Mouse (Mus musculus) hindbrain, embryonic 12.5 days (tissue): Measurements from ENCODE around the gene Ltbp1. TPM values are rescaled to one million over a fixed set of nuclear protein-coding genes. Genes with fewer than 3 reads are reported as not detected.

Experiments used
- ATAC-seq: fragments of 200-750 bp; cut with Nextera tagmentation; 2 replicates; pipeline ENCODE4 v1.8.0; 2017; ENCODE audit warnings: moderate TSS enrichment; ENCODE audit not compliant: low FRiP score
- H3K27ac ChIP-seq: fragments of 300-500 bp; sonication (generic); 2 replicates; pipeline ENCODE4 v1.5.1; 2016; ENCODE audit warnings: mild to moderate bottlenecking
- H3K27me3 ChIP-seq: fragments of 300-500 bp; sonication (generic); 2 replicates; pipeline ENCODE4 v1.6.1; 2016; ENCODE audit warnings: mild to moderate bottlenecking
- H3K36me3 ChIP-seq: fragments of 300-500 bp; sonication (generic); 2 replicates; pipeline ENCODE4 v1.6.1; 2016; ENCODE audit warnings: mild to moderate bottlenecking
- H3K4me1 ChIP-seq: fragments of 300-500 bp; sonication (generic); 2 replicates; pipeline ENCODE4 v1.6.1; 2016
- H3K4me2 ChIP-seq: fragments of 300-500 bp; sonication (generic); replicated peaks from 2 replicates; pipeline ENCODE4 v1.6.1; 2016; ENCODE audit warnings: mild to moderate bottlenecking
- H3K4me3 ChIP-seq: fragments of 300-500 bp; sonication (generic); 2 replicates; pipeline ENCODE4 v1.5.1; 2016; ENCODE audit warnings: mild to moderate bottlenecking
- H3K9ac ChIP-seq: fragments of 300-500 bp; sonication (generic); 2 replicates; pipeline ENCODE4 v1.6.1; 2016; ENCODE audit warnings: mild to moderate bottlenecking, moderate library complexity
- H3K9me3 ChIP-seq: fragments of 300-500 bp; sonication (generic); replicated peaks from 2 replicates; pipeline ENCODE4 v1.6.1; 2016; ENCODE audit warnings: mild to moderate bottlenecking
- WGBS: fragments of 180-500 bp; shearing (Covaris S2); methylation state at CpG from one replicate; pipeline ENCODE4 v1.1.7; 2016; 5-methylcytosine and 5-hydroxymethylcytosine counted together
- polyA plus RNA-seq: library from polyadenylated mRNA; unstranded; fragments of >200 nt; fragmentation: Nextera tagmentation; extraction: Ambion mirVana; gene quantifications from 2 replicates; pipeline ENCODE4 v1.2.1, GENCODE M21; 2016

Ltbp1 gene
- 11.3 and 12.0 TPM in 2 replicates for polyA plus RNA-seq

DNA sequence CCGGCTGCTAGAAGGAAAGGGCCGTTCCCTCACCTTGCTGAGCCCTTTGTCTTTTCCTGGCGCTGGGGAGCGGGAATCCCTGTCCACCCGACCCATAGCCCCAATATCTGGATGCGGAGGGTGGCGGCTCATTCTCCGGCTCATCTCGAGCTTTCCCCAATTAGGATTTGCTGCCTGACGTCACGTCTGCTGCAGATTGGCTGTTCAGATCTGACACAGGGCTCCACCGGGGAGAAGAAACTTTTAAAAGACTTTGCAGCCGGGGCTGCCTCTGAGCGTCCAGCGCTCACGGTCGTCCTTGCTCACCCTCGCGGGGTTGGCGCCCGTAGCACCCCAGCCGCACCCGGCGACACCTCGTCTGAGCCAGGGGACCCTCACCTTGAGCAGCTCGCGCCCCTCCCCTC, at the start of gene Ltbp1:
TSS of gene Ltbp1 (plus strand) at position 288 of the 404 bp plus-strand sequence.
- Histone ChIP-seq H3K36me3 (no peaks in the 10 kb centered on the region), H3K9me3 (no peaks in the 10 kb centered on the region), H3K27me3 (no peaks in the 10 kb centered on the region; the same call in 1 of the 2 replicates), H3K4me2 (peak within 1 kb of the TSS; percentile 96), H3K9ac (peak within 1 kb of the TSS; percentile 73), H3K4me1 (peaks cover 9% of the 10 kb centered on the region), H3K4me3 (peak within 1 kb of the TSS; percentile 76), H3K27ac (peak within 1 kb of the TSS; percentile 71)
- under 1% methylated on average over 25 of the region's 27 CpGs for WGBS
- peak; percentile 81 for ATAC-seq

DNA sequence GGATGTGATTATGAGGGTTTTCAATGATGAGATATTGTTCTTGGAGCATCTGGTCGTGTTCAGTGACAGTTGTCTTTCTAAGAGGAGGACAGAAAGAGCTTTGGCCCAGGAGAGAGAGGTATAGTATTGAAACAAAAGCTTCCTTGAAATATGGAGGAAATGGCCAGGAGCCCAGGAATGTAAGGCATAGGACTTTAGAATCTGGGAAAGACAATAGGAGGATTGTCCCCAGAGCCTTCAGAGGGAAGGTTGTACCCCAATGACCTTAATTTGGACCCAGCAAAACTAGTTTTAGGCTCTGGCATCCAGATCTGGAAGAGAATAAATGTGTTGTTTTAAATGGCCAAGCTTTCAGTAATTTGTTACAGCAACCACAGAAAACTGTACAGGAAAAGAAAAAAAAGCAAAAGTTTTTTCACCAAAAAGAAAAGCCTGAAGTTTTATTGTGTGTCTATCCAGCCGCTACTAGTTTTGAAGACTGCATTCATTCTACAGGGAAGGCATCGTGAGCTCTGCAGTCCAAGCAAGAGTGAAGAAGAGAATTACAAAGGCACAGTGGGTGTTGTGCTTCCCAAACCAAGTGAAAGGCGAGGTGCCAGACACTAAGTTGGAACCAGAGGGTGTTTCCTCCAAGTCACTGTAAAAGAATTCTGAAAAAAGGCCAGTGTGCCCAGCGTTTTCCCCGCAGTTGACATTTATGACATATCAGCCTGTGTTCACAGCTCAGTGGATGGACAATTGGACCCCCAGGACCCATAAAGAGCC, 45.7 kb upstream of the Ltbp1 start:
- 43% methylated on average over 6 of the region's 6 CpGs for WGBS
- H3K4me2 ChIP-seq: no peak overlapping the region
- ATAC-seq: no peak

DNA sequence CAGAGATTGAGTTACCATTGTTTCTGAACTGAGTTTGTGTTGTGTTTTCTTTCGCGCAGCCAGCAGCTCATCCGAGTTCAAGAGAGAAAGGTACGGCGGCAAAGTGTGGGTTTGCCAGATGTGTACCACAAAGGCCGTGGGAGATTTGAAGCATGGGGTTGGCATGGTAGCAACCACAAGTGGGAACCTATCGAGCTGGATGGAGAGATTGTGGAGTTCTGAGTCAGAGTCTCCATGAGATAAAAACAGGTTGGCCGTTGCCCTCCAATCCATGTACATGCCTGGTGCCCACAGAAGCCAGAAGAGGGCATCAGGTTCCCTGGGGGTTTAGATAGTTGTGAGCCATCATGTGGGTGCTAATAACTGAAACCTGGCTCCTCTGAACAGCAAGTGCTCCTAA, 42.1 kb upstream of the Ltbp1 start:
- H3K4me1 ChIP-seq: no peaks in the 10 kb centered on the region
- H3K9ac ChIP-seq: no peak overlapping the region
- no peak for ATAC-seq
- H3K27ac ChIP-seq: no peak overlapping the region
- no peaks in the 10 kb centered on the region for H3K27me3 ChIP-seq
- H3K36me3 ChIP-seq: no peaks in the 10 kb centered on the region
- 95% methylated on average over 8 of the region's 8 CpGs for WGBS
- H3K4me2 ChIP-seq: no peak overlapping the region
- H3K4me3 ChIP-seq: no peak overlapping the region
- H3K9me3 ChIP-seq: no peaks in the 10 kb centered on the region

More for the DNA sequence above, 45.7 kb upstream of the Ltbp1 start:
- no peaks in the 10 kb centered on the region for H3K36me3 ChIP-seq
- H3K4me3 ChIP-seq: no peak overlapping the region
- no peak overlapping the region for H3K27ac ChIP-seq
- H3K9me3 ChIP-seq: no peaks in the 10 kb centered on the region
- no peaks in the 10 kb centered on the region for H3K4me1 ChIP-seq
- H3K27me3 ChIP-seq: no peaks in the 10 kb centered on the region
- H3K9ac ChIP-seq: no peak overlapping the region

DNA sequence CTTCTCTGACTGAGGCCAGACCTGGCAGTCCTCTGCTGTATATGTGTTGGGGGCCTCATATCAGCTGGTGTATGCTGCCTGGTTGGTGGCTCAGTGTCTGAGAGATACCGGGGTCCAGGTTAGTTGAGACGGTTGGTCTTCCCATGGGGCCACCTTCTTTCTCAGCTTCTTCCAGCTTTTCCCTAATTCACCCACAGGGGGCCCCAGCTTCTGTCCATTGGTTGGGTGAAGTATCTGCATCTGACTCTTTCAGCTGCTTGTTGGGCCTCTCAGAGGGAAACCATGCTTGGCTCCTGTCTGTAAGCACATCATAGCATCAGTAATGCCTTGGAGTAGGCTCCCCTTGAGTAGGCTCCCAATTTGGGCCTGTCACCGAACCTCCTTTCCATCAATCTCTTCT, 41.5 kb upstream of the Ltbp1 start:
- WGBS: 90% methylated on average over 3 of the region's 3 CpGs
- no peak overlapping the region for H3K4me2 ChIP-seq
- no peak overlapping the region for H3K27ac ChIP-seq
- ATAC-seq: no peak
- no peak overlapping the region for H3K4me3 ChIP-seq
- no peaks in the 10 kb centered on the region for H3K9me3 ChIP-seq
- H3K36me3 ChIP-seq: no peaks in the 10 kb centered on the region
- no peaks in the 10 kb centered on the region for H3K4me1 ChIP-seq
- H3K9ac ChIP-seq: no peak overlapping the region
- H3K27me3 ChIP-seq: no peaks in the 10 kb centered on the region

DNA sequence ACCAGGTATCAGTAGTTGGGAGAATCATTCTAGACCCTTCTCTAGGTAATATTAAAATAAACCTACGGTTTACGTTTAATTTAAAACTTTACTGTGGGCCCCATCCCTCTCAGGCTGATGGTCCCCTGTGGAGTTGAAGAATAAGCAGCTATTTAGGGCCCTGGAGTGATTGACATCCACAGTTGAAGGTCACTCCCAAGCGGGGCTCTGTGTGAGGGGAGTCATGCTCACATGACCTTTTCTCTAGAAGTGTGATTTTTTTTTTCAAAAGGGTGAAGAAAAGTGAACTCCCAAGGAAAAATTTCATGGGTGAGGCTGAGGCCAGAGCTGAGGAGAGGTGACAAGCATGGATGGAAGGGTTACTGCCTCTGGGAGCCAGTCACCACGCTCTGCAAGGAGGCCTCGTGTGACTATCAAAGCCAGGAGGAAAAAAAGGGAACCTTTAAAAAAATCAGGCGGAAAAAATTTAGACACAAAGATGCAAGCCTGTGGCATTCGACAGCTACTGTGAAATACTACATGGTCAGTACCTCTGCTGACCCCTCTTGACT, 38.0 kb upstream of the Ltbp1 start:
- no peak for ATAC-seq
- WGBS: 21% methylated on average over 7 of the region's 7 CpGs
- Histone ChIP-seq H3K9ac (no peak overlapping the region), H3K27me3 (no peaks in the 10 kb centered on the region), H3K4me1 (no peaks in the 10 kb centered on the region), H3K4me2 (no peak overlapping the region), H3K9me3 (no peaks in the 10 kb centered on the region), H3K4me3 (no peak overlapping the region), H3K27ac (no peak overlapping the region), H3K36me3 (no peaks in the 10 kb centered on the region)

DNA sequence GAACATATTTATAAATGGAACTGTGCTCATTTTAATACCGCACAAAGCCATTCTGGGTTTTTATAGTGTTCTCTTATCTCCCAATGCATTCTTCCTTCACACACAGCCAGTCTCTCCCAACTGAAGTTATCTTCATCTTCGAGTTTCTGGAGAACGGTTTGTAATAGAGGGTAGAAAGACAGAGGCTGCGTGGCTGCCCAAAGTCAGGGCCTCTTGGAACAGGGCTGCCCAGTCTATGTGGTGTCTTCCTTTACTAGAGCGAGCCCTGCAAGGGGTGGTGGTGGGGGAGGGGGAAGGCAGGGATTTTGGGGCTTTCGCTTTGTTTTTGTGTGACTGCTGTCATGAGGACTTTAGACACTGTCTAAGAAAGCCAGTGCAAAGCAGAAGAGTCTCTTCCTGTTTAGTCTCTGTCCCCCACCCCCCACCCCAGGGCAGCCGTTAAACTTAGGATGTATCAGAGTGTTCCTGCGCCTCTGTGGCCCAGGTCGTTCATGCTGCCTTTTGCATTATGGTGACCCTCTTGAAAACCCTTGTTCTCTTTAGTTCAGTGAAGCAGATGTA, 37.1 kb upstream of the Ltbp1 start:
- no peaks in the 10 kb centered on the region for H3K9me3 ChIP-seq
- H3K9ac ChIP-seq: no peak overlapping the region
- H3K27me3 ChIP-seq: no peaks in the 10 kb centered on the region
- no peaks in the 10 kb centered on the region for H3K36me3 ChIP-seq
- no peak overlapping the region for H3K4me3 ChIP-seq
- ATAC-seq: no peak
- no peak overlapping the region for H3K27ac ChIP-seq
- 58% methylated on average over 9 of the region's 9 CpGs for WGBS
- no peaks in the 10 kb centered on the region for H3K4me1 ChIP-seq
- H3K4me2 ChIP-seq: no peak overlapping the region

DNA sequence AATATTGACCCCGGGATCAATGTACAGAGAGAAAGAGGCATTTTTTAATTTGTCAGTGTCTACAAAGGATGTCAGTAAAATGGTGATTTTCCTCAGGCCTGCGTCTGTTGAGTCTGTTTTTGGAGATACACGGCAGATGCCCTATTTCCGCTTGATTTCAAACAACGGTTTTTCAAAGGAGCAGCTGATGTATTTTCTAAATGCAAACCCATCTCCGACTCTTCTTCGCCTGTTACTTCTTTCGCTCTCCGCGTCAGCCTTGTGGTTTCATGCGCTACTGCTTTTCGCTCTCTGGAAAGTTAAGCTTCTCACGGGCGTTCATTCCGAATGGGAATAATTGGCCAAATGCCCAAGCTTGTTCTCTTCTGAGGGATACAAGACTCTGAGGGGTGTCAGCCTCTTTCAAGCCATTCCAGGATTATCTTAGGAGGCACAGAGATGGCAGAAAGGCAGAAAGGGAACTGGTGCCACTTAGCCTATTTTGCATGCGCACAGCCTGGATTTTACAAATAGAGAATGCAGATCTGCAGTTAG, 36.6 kb upstream of the Ltbp1 start:
- no peak overlapping the region for H3K9ac ChIP-seq

DNA sequence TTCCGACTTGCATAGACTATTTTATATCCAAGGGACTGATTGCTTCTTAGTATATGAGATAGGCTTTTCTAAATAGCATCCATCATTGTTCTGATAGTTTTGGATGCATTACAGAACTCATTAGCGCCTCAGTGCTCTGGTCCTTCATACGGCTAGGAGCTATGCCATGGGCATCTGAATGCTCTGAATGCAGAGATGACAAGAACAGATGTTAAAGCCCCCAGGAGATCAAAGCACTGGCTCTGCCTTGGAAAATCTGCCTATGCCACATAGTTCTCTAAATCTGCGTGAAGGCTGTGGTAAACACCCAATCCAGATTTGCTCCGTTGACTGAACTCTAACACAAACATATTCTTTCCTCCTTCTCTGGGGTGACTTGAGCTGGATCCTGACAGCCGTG, 30.2 kb upstream of the Ltbp1 start:
- H3K9me3 ChIP-seq: no peaks in the 10 kb centered on the region
- no peaks in the 10 kb centered on the region for H3K27me3 ChIP-seq
- H3K4me1 ChIP-seq: no peaks in the 10 kb centered on the region
- H3K4me2 ChIP-seq: no peak overlapping the region
- no peak overlapping the region for H3K27ac ChIP-seq
- no peak overlapping the region for H3K9ac ChIP-seq
- no peak overlapping the region for H3K4me3 ChIP-seq
- WGBS: 68% methylated on average over 6 of the region's 6 CpGs
- no peak for ATAC-seq
- no peaks in the 10 kb centered on the region for H3K36me3 ChIP-seq

More for the DNA sequence above, 36.6 kb upstream of the Ltbp1 start:
- no peaks in the 10 kb centered on the region for H3K9me3 ChIP-seq
- H3K27ac ChIP-seq: no peak overlapping the region
- no peaks in the 10 kb centered on the region for H3K4me1 ChIP-seq
- H3K27me3 ChIP-seq: no peaks in the 10 kb centered on the region
- no peaks in the 10 kb centered on the region for H3K36me3 ChIP-seq
- H3K4me2 ChIP-seq: no peak overlapping the region
- WGBS: 60% methylated on average over 16 of the region's 16 CpGs
- no peak overlapping the region for H3K4me3 ChIP-seq
- no peak for ATAC-seq

DNA sequence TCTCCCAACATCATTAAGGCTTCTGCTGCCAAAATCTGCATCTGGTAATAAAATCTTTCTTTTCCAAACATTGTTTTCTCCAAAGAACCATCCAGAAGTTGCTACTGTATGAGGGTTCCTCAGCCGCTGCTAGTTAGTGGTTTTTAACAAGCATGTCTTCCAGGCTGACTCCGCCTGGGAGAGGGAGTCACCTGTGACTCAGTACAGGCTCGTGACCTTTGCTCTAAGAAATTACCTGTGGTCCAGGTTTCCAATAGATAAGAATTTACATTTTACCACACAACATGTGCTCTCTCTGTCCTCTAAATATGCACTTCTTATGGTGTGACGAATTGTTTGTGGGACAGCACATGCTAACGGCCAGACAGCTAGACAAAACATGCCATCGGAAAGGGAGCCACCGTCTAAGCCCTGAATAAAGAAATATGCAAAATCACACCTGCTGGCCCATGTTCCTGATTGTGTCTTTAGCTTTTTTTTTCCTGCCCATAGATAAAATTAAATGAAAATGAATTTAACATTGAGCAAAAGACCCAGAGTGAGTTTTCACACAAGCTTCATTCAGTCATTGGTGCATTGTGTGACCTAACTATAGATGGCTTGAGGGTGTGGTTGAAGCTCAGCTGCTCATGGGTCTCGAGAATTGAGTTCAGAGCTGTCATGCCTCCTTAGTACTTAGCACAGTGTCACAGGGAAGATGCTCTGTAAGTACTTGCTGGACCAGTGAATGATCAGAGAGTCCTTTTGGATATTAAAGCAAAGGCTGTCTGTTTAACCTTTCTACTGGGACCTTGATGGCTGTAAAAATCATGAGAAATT, 29.0 kb upstream of the Ltbp1 start:
- WGBS: 51% methylated on average over 8 of the region's 8 CpGs
- H3K4me3 ChIP-seq: no peak overlapping the region
- no peak overlapping the region for H3K9ac ChIP-seq
- no peaks in the 10 kb centered on the region for H3K4me1 ChIP-seq
- H3K4me2 ChIP-seq: no peak overlapping the region
- ATAC-seq: no peak
- H3K27ac ChIP-seq: no peak overlapping the region
- H3K9me3 ChIP-seq: no peaks in the 10 kb centered on the region
- no peaks in the 10 kb centered on the region for H3K36me3 ChIP-seq
- no peaks in the 10 kb centered on the region for H3K27me3 ChIP-seq

DNA sequence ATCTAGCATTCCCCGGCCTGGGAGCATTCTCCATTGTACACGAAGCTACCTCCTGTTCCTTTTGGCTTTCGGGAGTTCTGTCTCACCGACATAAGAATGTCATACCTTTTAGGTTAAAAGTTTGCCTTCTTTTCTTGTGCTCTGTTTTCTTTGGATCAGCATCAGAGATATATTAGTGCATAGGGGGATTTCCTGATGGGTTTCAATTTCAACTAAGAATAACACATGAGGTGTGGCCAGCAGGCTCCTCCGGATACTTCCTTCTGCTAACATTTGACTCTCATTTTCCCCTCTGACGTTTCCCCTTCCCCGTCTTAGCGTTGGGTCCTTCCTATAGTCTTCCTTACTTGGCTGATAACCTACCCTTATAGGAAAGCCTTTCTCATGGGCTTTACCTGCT, 25.6 kb upstream of the Ltbp1 start:
- Histone ChIP-seq H3K4me1 (no peaks in the 10 kb centered on the region), H3K27ac (no peak overlapping the region), H3K36me3 (no peaks in the 10 kb centered on the region), H3K27me3 (no peaks in the 10 kb centered on the region), H3K9ac (no peak overlapping the region), H3K4me3 (no peak overlapping the region), H3K4me2 (no peak overlapping the region), H3K9me3 (no peaks in the 10 kb centered on the region)
- WGBS: 79% methylated on average over 8 of the region's 8 CpGs
- ATAC-seq: no peak

DNA sequence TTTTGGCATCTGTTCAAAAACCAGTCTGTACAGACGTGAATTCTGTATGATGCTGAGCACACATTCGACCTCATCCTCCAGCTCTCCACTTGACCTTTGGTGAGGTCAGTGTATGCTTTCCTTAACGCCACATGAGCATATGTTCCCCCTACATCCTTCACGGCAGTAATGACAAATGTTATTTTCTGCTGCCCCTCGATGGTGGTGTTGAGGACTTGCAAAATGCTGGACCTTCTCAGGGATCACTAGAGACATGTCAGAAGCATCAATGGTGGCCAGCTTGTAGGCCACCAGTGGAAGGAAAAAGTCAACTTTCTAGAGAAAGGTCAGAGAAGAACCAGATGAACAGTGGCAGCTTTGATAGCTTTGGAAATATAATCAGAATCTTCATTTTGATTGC, 23.7 kb upstream of the Ltbp1 start:
- no peak overlapping the region for H3K27ac ChIP-seq
- no peak for ATAC-seq
- WGBS: 80% methylated on average over 5 of the region's 5 CpGs
- no peak overlapping the region for H3K4me3 ChIP-seq
- H3K4me2 ChIP-seq: no peak overlapping the region
- H3K36me3 ChIP-seq: no peaks in the 10 kb centered on the region
- H3K4me1 ChIP-seq: no peaks in the 10 kb centered on the region
- no peak overlapping the region for H3K9ac ChIP-seq
- H3K27me3 ChIP-seq: no peaks in the 10 kb centered on the region
- H3K9me3 ChIP-seq: no peaks in the 10 kb centered on the region

DNA sequence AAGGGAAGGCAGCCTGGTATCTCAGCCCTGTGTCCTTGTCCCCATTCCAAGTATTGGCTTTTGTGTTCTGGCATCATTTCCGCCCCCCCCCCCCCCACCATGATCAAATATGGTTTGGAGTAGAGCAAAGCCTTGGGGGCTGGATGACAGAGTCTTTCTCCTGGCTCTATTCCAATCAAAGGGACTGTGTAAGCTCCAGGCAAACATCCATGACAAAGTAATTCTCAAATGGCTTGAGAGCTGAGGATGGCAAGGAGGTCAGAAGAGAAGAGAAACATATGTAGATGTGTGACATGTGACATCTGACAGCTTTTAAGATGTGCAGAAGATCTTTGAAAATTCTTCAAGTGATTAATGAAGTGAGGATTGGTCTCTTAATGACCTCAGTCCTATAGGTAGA, 22.5 kb upstream of the Ltbp1 start:
- H3K9ac ChIP-seq: no peak overlapping the region
- no peaks in the 10 kb centered on the region for H3K27me3 ChIP-seq
- H3K36me3 ChIP-seq: no peaks in the 10 kb centered on the region
- WGBS: 75% methylated on average over 1 of the region's 1 CpGs
- no peaks in the 10 kb centered on the region for H3K9me3 ChIP-seq
- H3K4me1 ChIP-seq: no peaks in the 10 kb centered on the region
- no peak for ATAC-seq
- no peak overlapping the region for H3K4me3 ChIP-seq
- no peak overlapping the region for H3K4me2 ChIP-seq
- H3K27ac ChIP-seq: no peak overlapping the region
